Mouse (Mus musculus) adrenal gland, postnatal 36 days (tissue): ENCODE data around the gene Macrod2. TPM values are rescaled to one million over a fixed set of nuclear protein-coding genes. Genes with fewer than 3 reads are reported as not detected.

Experiments used
- DNase-seq, 2 experiments: peaks; one replicate each; pipeline ENCODE4 v3.0.0; 2021; ENCODE audit warnings: mixed read lengths in 1 of 2
- total RNA-seq, 2 experiments: library from RNA; stranded (reverse); gene quantifications; 2 replicates each; pipeline ENCODE4 v1.2.3; 2021

The Macrod2 gene
- total RNA-seq, 2 experiments from 2014 or later: 5.3 to 8.6 TPM

DNA sequence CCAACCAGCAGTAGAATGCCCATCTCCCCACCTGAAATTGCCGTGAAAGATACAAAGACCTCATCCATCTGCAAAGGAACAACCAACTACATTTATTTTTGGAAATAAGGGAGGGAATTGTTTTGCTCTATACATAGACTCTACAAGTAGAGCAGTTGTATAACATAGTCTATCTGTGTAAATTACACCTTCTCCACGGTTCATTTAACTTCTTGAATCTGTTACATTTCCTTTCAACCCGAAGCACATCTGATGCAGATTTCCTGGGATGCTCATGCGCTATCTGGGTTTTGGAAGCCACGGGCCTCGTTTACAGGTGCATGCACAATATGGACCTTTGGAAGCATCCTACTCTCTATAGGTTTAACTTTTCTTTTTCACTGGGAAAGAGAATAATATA lies 175.8 kb downstream of the Macrod2 start:
- DNase-seq: no peak

DNA sequence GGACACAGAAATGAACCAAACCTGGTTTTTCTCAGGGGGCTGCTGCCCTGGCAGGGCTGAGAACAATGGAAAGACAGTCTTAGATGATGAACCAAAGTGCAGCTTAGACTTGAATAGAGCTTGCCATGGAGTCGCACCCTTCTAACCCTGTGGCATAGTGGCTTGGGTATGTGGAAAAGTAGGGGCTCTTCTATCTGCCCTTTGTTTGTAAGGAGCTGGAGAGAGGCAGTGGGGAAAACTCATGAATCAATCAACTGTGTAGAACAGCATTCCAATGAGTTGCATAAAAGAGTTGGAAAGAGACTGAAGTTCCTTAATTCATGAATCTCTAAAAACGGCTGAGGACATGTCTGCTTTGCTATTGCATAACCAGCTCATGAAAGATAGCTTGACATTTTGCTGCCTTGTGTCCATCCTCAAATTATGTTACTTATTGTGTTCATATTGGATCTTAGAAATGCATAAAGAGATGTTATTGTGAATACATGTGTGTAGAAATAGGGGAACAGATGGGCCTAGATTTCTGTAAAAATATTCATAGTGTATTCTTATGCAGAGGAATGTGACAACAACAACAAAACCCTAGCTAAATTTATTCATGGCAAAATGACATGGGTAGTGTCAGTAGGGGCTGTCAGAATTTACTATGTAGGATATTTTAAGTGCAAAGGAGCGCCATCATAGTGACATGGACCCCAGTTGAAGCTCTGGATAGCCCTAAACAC lies 197.6 kb downstream of the Macrod2 start:
- no peak for DNase-seq

DNA sequence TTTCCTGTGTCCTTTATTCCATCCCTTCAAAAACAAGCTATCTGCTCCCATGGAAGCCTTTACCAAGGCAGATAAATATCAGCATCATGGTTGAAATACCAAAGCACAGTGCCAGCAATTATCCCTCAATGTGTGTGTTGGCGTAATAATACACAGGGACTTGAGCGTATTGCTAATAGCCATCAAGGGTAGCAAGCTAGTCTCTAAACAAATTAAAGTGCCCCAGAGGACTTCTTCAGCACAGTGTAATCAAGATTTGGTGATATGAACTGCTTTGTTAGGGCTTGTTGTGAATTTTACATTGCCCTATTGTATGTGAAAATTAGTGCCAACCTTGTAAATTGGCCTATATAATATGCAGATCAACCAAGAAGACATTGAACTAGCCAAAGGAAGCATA lies 201.8 kb downstream of the Macrod2 start:
- no peak for DNase-seq

DNA sequence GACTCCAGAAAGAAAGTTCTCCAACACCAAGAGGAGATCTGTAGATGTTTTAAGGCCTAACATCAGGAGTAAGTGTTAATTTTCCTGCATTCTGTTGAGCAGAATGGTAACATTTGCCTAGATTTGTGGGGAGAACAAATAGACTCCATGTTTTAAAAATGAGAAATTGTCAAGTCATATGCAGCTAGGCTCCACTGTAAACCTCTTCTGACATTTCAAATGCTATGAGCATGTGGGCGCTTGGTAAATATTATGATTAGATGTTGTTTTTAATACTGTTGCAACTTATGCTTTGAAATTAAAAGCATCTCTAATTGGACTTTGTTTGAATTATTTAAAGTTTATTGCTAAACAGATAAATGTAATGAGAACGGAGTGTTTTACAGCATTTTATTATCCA lies 220.3 kb downstream of the Macrod2 start:
- no peak for DNase-seq

DNA sequence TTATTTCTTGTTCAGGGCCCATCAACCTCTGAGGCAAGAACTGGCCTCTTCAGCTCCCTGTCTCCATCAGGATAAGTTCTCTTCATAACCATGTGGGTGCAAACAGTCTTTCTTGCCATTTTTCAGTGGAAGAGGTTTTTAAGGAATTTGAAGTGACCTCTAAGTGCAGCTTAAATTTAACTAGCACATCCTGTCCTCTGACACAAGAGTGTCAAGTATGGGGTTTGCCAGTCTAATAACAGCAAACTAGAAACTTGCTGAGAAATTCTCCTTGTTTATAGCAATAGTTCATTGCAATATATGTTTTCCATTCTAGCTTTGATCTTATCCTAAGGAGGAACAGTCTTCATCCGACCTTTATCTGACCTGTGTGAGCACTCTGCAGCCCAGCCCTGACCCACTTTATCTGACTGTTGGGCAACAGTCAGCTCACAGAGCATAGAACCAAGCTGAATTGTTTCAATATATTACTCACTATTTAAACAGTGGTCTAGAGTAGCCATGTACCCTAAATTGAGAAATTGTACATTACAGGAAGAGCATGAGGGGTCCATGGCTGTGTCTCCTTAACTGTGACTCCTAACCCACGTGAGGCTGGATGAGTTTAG lies 226.7 kb downstream of the Macrod2 start:
- no peak for DNase-seq

DNA sequence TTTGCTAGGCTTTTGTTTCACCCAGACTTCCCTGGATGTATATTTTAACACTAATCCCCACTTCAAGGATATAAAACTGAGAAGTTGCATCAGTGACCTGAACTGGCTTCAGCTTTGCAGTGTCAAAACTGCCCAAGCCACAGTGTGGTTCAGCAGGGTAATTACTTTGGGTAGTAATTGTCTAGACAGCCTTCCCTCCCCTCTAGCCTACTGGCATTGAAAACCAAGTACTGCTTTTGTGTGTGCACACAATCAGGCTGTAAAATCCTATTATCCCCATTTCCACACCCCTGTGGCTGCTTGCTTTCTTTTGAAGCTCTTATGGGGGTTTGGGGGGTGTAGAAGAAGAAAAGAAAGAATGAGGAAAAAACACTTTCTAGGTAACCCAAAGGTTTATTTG lies 258.4 kb downstream of the Macrod2 start:
- DNase-seq: no peak

DNA sequence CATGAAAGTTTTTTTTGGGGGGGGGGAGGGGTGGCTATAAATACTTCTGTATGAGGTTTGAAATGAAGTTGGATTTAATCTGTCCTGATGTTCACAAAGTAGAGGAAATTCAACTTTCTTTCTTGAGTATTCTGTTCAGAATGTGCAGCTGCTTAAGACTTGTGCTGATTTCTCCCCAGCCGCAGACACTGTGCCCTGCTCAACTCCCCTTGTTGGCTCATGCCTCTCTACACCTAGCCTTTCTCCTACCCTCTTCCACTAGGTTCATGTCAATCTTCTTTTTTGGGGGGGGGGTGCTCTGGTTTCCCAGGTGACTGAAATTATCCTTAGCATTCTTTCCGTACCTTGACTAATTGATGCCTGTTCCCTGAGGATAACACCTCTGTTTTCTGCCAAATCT lies 258.9 kb downstream of the Macrod2 start:
- DNase-seq: no peak

DNA sequence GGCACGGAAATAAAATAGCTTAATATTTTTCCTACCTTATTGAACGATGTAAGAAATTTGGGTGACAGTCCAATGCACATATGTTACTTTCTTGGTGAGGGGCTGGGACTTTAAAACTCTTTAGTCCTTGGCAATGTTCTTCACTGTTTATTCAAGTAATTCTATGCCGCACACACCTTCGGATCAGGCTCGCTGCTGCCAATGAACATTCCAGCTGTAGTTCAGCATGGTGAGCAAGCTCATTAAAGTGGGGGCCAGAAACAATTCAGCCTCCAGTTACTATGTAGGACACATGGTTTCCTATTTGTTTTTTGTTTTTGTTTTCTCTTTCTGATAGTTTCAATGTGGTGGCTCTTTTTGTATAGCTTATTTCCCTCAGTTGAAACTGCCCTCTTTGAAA lies 267.6 kb downstream of the Macrod2 start:
- DNase-seq: no peak

DNA sequence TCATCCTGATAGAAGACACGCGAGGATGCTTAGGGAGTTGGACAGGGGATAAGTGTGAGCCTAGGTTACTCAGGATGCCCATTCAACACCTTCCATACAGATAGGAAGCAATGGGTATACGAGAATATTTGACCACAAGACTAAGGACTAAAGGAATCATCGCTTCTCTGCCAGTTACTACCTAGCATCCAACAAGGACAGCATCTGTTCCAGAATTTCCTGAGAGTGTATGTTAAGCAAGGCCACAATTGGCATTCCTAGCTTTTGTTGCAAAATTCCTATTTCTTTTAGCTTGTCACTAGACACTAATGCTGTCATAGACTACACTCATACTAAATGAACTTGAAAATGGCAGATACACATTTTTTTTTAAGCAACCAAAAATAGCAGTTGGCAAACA lies 269.3 kb downstream of the Macrod2 start:
- no peak for DNase-seq

DNA sequence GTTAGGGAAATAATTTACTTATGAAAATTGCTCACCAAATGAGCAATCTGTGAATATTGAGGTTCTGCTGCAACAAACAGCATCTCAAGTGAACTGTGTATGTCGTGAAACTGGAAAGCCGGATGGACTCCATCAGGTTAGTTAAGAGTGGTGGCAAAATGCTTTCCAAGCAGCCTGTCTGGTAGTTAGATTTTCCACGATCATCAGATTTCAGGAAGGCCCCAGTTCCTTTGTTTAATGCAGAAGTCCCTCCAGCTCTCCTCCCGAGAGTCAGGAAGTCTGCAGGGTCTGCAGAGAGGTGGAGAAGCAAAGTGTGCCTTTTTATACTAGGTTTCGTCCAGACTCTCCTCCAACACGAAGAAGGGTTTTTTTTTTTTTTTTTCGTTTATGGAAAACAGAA lies 271.7 kb downstream of the Macrod2 start:
- no peak for DNase-seq

DNA sequence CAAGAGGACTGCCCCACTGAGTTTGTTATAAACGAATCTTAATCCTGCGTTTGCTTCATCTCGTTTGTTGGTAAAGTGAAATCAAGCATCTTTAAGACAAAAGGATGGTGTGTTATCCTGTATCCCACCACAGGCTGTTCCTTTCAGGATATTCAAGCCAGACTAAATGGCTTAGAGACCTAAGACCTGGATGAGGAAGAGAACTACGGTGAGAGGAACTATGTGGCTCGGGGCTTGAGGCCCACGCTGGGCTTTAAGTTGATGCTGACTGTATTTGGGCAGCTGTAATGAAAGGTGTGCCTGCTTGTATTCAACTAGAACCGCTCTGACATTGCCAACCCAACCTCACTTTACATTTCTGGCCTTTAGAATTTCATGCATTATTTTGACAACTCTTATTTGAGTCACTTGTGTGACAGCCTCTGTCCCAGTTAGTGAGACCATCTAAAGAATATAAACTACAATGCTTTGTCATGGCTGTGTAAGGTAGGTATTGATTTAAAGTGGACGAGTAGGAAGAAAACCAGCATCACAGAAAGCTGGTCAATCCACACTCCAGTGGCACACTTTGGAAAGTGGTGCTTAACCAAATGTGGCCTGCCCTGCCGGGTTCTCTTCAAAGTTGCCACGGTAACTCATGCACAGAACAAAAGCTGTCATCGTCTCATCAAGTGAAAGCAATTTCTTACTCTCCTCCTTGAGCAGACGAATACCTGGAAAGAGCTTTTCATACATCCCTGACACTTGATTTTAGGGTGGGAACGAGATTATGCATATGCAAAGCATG lies 272.3 kb downstream of the Macrod2 start:
- DNase-seq: no peak

DNA sequence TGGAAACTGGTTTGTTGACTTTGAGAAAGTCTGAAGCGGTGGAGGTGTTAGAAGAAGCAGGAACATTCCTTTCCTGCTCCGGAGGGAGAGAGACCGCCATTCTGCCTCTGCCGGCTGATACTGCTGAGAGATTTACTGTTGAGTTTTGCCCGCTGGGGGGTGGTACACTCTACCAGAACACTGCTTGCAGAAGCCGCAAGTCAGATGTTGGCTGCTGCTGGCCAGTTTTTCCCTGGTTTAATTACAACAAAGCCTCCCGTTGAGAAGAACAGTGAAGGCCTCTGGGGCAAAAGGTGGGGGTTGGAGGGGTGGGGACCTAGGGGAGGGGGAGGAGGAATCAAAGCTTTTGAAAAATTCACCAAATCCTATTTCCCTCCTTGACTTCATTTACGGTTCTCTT lies 273.2 kb downstream of the Macrod2 start:
- peak; percentile 62 to 75 for DNase-seq

DNA sequence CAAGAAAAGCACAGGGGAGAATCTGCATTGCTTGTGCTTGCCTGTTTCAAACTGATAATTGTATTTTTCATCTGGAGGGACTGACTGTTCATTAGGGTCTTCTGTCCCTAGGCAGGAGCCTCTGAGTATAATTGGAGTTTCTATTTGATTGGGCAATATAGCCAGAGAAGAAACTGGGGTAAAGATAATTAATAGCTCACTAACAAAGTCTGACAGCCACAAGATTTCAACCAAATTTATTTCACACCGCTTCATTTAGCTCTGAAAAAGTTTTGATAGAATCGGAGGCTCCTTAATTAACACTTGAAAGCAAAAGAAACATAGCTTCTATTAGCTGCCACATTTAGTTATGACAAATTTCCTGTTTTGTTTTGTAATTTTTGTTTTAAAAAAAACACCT lies 274.0 kb downstream of the Macrod2 start:
- no peak for DNase-seq

DNA sequence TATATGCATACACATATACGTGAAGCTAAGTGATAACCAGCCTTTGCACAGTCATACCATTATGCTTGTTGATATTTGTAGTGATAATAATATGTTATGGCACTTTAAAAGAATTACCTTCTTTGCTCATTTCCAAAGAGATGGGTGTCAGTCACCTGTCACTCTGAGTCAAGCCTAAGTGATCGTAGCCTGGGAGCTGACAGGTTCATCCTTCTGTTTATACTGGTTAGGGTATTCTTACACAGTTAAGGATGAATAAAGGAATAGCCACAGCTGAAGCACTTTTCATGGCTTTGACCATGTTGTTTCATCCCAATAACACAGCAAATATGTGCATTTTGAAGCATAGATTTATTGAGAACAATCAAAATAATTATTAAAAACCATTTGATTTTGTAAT lies 274.7 kb downstream of the Macrod2 start:
- no peak for DNase-seq

DNA sequence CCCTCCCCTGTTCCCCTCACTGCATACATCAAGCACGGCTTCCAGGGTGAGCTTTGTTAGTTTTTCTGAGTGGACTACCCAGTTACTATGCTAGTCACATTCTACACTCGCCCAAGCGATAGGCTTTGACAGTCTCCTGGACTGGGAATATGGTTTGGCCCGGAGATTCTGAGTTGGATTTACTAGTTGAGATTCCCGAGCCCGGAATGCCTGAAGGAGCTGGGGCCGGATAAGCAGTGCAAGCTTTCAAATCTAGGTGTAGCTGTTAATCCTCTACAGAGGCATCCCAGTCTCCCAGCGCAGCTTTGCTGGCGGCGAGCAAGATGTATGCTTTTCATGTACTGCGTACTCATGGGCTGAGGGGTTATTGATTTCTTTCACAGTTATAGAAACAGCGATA lies 275.3 kb downstream of the Macrod2 start:
- peak; percentile 14 to 34 for DNase-seq

DNA sequence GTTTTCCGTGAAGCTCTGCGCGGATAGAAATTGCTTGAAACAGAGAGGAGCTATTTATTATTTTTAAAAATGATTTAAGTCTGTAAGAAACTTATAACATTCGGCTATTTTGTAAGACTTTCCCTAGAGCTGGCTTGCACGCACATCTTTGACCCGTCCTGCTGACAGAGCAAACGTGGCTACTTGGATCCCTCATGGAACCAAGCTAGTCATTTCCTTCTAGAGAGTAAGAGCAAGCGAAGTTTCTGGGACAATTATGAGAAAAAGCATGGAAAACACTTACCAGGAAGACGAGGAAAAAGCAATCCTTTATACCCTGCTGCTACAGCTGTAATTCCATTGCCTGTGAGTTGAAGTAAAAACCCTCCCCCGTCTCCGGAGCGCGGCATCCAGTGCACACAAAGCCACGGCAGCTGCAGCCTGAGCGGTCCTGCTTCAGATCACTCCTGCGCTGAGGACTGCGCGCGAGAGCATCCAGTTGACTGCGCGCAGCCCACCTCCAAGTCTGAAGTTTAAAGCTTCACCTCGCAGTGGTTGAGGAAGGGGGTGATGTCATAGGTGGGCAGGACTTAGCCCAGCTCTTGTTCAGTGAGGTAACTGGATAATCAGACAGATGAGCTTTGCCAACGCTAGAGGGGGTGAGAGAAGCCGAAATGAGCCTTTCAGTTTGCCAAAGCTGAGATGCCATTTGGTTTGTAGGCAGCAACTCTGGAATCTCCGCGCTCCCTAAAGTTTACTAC lies 276.0 kb downstream of the Macrod2 start, which contains the start of gene Flrt3:
TSS of gene Flrt3 (minus strand) at position 507 of the 740 bp plus-strand sequence.
- peak; percentile 86 to 91 for DNase-seq

DNA sequence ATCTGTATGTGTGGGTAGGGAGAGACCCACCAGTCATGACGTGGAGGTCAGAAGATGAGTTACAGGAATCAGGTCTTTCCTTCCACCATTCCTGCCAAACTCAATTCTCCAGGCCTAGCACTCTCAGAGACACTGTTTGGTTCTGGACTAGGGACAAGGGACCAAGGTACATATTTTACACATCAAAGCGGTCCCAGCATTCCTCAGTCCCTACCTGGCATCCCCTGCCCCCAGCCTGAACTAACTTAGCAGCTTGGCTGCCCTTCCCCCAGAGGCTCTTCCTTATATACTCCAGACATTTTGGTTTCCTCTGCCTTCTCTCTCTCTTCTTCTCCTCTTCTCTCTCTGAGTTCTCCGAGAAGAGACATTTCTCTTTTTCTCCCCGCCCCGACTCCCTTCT lies 278.4 kb downstream of the Macrod2 start:
- no peak for DNase-seq

DNA sequence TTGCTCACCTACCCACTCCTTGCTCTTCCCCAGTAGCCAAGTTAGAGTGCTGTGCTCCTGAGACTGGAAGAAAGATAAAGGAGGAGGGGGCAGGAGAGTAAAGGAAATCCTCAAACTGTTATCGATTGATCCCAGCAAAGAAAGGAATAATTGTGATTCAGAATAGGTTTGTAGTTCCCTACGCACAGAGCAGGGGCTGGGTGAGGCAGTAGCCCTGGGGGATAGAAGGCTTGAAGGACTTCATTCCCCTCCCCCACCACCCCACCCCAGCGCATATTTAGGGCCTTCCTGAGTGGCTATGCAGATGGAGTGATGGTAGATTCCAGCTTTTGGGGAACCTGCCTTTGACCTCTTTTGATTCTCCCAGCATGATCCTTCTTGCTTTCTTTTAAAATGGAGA lies 281.6 kb downstream of the Macrod2 start:
- DNase-seq: no peak

DNA sequence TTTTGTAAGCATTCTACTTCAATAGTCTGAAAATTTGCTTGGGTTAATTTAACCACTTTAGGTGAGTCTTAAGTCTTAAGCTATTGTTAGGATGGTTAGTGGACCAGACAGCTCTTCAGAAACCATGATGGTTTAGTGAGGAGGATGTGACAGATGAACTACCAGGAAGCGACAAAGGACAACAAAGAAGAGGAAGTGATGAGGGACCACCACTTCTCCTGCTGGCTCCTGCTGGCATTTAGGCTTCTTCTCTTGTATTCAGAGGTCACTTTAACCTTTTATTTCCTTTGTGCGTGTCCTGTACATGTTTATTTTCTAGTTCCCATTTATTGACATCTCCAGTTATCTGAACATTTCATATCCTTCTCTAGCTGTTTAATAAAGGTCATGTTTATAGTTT lies 295.8 kb downstream of the Macrod2 start:
- DNase-seq: no peak

DNA sequence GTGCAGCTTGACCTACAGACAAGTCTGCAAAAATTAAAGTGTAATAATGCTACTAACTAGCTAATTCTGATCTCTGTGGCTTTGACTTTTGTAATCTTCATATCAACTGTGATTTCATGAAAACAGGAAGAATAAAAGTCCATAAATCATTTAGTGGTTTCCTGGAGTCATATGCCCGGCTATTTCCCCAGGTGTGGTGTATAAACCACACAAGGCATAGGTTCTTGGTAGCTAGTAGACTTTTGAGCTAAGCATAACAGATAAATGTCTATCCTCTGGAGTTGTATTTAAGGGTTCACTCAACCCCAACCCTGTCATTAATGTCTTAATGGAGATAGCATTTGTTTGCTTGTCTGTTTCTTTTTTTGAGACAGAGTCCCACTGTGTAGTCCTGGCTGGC lies 296.3 kb downstream of the Macrod2 start:
- DNase-seq: no peak

DNA sequence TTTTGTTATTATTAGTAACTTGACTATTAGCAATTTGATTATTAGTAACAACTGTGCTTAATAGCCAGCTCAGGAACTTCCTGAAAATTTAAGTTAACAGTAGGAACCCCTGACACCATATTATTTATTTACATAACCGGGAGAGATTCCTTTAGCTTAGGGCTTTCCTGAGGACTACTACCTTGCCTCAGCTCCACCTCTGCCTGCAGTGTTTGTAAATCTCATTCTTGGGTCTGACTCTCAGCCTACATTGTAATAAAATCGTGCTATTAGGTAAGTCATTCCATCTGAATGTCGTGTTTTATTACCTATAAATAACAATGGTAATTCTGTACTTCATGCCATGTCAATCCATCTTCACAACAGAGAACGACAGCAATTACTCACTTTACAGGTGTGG lies 297.4 kb downstream of the Macrod2 start:
- DNase-seq: no peak

DNA sequence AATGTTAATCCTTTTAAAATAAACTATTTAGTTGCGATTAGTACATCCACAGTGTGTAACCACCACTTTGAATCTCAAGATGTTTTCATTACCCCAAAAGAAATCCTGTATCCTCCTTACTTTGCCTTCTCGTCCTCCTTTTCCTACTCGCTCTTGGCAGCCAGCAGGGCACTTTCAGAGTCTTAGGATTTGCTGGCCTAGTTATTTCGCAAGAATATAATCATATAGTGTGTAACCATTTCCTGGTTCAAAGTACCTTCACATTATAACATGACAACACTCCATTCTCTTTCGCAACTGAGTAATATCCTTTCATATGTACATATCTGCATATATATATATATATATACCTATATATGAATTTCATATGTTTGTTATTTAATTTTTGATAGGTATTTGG lies 298.7 kb downstream of the Macrod2 start:
- no peak for DNase-seq

DNA sequence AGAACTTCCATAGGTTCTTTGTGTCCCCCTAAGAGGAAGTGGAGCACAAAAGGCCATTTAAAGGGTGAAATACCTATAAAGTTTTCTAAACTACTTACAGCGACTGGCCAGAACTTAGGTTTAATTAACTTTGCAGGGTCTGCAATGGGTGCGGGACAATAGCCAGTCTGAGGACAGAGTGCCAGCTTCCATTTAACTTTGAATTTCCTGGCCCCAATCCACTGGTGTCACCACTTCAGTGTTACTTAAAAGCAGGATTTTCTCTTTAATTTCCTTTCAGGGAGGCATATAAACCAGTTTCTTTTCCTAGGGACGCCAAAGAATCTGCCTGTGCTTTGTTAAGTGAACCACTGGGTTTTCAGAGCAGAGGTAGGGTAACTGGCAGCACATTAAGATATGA lies 303.5 kb downstream of the Macrod2 start:
- DNase-seq: no peak
